Mouse (Mus musculus) intestine, postnatal 0 days (tissue): ENCODE results near the gene Unc119. TPM values are rescaled to one million over a fixed set of nuclear protein-coding genes. Genes with fewer than 3 reads are reported as not detected.

Source experiments
- ATAC-seq: fragments of 200-750 bp; cut with Nextera tagmentation; 2 replicates; pipeline ENCODE4 v1.8.0; 2017; ENCODE audit warnings: mild to moderate bottlenecking, moderate TSS enrichment, moderate library complexity
- H3K27ac ChIP-seq: fragments of 300-500 bp; sonication (generic); 2 replicates; pipeline ENCODE4 v1.5.1; 2014; ENCODE audit warnings: mild to moderate bottlenecking, low read depth, low read length, moderate library complexity
- H3K27me3 ChIP-seq: fragments of 300-500 bp; sonication (generic); replicated peaks from 2 replicates; pipeline ENCODE4 v1.6.1; 2014; ENCODE audit warnings: low read length, mixed read lengths; ENCODE audit not compliant: control insufficient read depth, insufficient read depth
- H3K36me3 ChIP-seq: fragments of 300-500 bp; sonication (generic); 2 replicates; pipeline ENCODE4 v1.6.1; 2014; ENCODE audit warnings: mild to moderate bottlenecking, moderate library complexity; ENCODE audit not compliant: control insufficient read depth, insufficient read depth
- H3K4me1 ChIP-seq: fragments of 300-500 bp; sonication (generic); replicated peaks from 2 replicates; pipeline ENCODE4 v1.6.1; 2014; ENCODE audit warnings: antibody characterized with exemption, low read length, mixed read lengths; ENCODE audit not compliant: control insufficient read depth, insufficient read depth
- H3K4me2 ChIP-seq: fragments of 300-500 bp; sonication (generic); replicated peaks from 2 replicates; pipeline ENCODE4 v1.6.1; 2014; ENCODE audit warnings: low read depth, mild to moderate bottlenecking, moderate library complexity
- H3K4me3 ChIP-seq: fragments of 300-500 bp; sonication (generic); 2 replicates; pipeline ENCODE4 v1.5.1; 2014; ENCODE audit warnings: low read depth, low read length
- H3K9ac ChIP-seq: fragments of 300-500 bp; sonication (generic); 2 replicates; pipeline ENCODE4 v1.6.1; 2014; ENCODE audit warnings: mild to moderate bottlenecking, low read depth, low read length
- H3K9me3 ChIP-seq: fragments of 300-500 bp; sonication (generic); 2 replicates; pipeline ENCODE4 v1.6.1; 2016; ENCODE audit warnings: mixed run types; ENCODE audit not compliant: control insufficient read depth
- CTCF ChIP-seq: sonication (generic); IDR thresholded peaks from 2 replicates; pipeline ENCODE4 v1.5.1; 2016; ENCODE audit warnings: low read depth, mild to moderate bottlenecking, control low read depth, antibody characterized with exemption, moderate library complexity
- WGBS: fragments of 180-500 bp; shearing (Covaris S2); extraction: QIAGEN DNeasy Blood & Tissue Kit; methylation state at CpG from one replicate; pipeline ENCODE4 v1.1.7; 2014; 5-methylcytosine and 5-hydroxymethylcytosine counted together
- polyA plus RNA-seq: library from polyadenylated mRNA; unstranded; fragments of >200 nt; fragmentation: Nextera tagmentation; extraction: Ambion mirVana; gene quantifications from 2 replicates; pipeline ENCODE4 v1.2.1, GENCODE M21; 2015

Gene Unc119
- polyA plus RNA-seq, 1 experiment from 2014 or later = 28.4 TPM

DNA sequence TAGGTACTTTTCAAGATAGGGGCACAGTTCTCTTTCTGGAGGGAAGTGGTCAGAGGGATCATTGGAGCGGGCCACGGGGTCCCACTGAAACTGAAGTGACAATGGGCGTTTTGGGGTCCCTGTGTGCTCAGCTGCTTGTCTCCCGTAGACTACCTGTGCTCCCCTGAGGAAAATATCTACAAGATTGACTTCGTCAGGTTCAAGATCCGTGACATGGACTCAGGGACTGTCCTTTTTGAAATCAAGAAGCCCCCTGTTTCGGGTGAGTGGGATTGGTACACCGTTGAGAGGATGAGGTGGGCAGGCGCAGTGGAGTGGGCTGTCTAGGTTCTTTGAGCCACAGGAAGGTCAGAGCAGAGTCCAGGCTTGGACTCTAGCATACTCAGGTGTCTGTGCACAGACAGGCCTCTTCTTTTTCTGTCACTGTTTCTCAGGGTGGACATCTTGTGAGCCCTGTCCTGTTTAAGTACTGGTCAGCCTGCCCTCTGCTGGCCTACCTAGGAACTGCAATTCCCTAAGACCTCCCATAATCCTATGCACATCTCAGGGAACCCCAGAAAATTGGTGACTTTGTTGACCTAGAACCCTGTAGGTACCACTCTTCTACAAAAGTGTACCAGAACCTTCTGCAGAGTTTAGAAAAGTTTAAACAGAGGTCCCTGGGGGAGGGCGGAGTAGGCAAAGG is 3.9 kb downstream of the Unc119 start:
- ATAC-seq = peak; percentile 21; the same call in 1 of the 2 replicates
- WGBS = 96% methylated on average over 10 of the region's 10 CpGs
- H3K9ac ChIP-seq = no peak overlapping the region
- 0 out of 2 replicates have a peak, but pooled peaks cover 9% of the 10 kb centered on the region for H3K36me3 ChIP-seq
- H3K27me3 ChIP-seq = no peaks in the 10 kb centered on the region
- no peak overlapping the region for H3K4me3 ChIP-seq
- H3K4me2 ChIP-seq = no peak overlapping the region
- no peaks in the 10 kb centered on the region for H3K9me3 ChIP-seq
- TF ChIP-seq CTCF = peak; percentile 87
- no peak overlapping the region for H3K27ac ChIP-seq
- H3K4me1 ChIP-seq = peaks cover 12% of the 10 kb centered on the region; the same call in 1 of the 2 replicates

GRCm38 (mm10) chr11:78347908-78348307 is 4.6 kb downstream of the Unc119 start:
- no peak for ATAC-seq
- TF ChIP-seq CTCF = no peak
- WGBS = 75% methylated on average over 9 of the region's 9 CpGs

DNA sequence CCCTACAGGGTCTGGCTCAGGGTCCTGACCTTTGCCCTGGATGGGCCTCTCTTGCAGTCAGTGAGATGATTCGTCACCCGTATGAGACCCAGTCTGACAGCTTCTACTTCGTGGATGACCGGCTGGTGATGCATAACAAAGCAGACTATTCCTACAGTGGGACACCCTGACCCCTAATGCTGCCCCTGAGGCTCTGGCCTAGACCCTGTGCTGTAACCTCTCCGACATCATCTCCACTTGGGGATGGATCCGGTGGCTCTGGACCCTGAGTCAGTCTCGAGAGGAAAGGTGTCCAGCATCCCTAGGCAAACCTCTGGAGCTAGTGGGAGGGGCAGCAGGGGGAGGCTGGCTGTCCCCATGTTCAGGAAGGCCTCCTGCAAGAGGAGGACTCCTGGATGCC is 5.2 kb downstream of the Unc119 start:
- Histone ChIP-seq H3K4me1 (peaks cover 12% of the 10 kb centered on the region; the same call in 1 of the 2 replicates), H3K4me2 (no peak overlapping the region), H3K36me3 (0 out of 2 replicates have a peak, but pooled peaks cover 9% of the 10 kb centered on the region), H3K9me3 (no peaks in the 10 kb centered on the region), H3K9ac (no peak overlapping the region), H3K4me3 (no peak overlapping the region), H3K27ac (no peak overlapping the region), H3K27me3 (no peaks in the 10 kb centered on the region)
- TF ChIP-seq CTCF = no peak
- WGBS = 50% methylated on average over 7 of the region's 7 CpGs
- no peak for ATAC-seq

More at GRCm38 (mm10) chr11:78347908-78348307, 4.6 kb downstream of the Unc119 start:
- 0 out of 2 replicates have a peak, but pooled peaks cover 9% of the 10 kb centered on the region for H3K36me3 ChIP-seq
- H3K4me2 ChIP-seq = no peak overlapping the region
- H3K9ac ChIP-seq = no peak overlapping the region
- peaks cover 12% of the 10 kb centered on the region; the same call in 1 of the 2 replicates for H3K4me1 ChIP-seq
- H3K4me3 ChIP-seq = no peak overlapping the region
- H3K27me3 ChIP-seq = no peaks in the 10 kb centered on the region
- no peak overlapping the region for H3K27ac ChIP-seq
- no peaks in the 10 kb centered on the region for H3K9me3 ChIP-seq

- Histone ChIP-seq H3K36me3 (0 out of 2 replicates have a peak, but pooled peaks cover 9% of the 10 kb centered on the region), H3K9ac (no peak overlapping the region), H3K4me2 (no peak overlapping the region), H3K9me3 (no peaks in the 10 kb centered on the region), H3K4me3 (no peak overlapping the region), H3K27ac (peak overlapping the region; percentile 66; the same call in 1 of the 2 replicates), H3K27me3 (no peaks in the 10 kb centered on the region), H3K4me1 (0 out of 2 replicates have a peak, but pooled peaks cover 7% of the 10 kb centered on the region)
- 47% methylated on average over 4 of the region's 4 CpGs for WGBS
- peak; percentile 63 for ATAC-seq
- no peak for TF ChIP-seq CTCF
These were observed 6.4 kb downstream of the Unc119 start for GRCm38 (mm10) chr11:78349441-78350358.

DNA sequence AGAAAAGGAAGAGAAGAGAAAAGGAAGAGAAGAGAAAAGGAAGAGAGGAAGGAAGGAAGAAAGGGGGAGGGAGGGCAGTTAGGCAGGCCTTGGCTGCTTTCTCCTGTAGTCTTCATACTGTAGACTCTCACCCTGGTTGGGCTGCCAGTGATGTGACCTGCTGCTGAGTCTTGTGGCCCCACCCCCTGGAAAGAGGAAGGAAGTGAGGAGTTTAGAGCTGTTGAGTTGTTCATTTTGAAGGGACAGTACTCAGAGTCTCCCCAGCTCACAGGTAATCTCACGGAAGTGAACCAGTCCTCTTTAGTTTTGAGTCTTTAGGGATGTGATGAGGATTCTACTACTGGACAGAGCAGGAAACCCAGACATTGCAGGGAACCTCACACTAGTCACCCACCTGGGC is 9.8 kb downstream of the Unc119 start:
- no peak for ATAC-seq
- Histone ChIP-seq H3K4me3 (no peak overlapping the region), H3K4me1 (no peaks in the 10 kb centered on the region), H3K4me2 (no peak overlapping the region), H3K27me3 (no peaks in the 10 kb centered on the region), H3K9me3 (no peaks in the 10 kb centered on the region), H3K27ac (no peak overlapping the region), H3K9ac (no peak overlapping the region), H3K36me3 (0 out of 2 replicates have a peak, but pooled peaks cover 9% of the 10 kb centered on the region)
- 87% methylated on average over 1 of the region's 1 CpGs for WGBS
- no peak for TF ChIP-seq CTCF

DNA sequence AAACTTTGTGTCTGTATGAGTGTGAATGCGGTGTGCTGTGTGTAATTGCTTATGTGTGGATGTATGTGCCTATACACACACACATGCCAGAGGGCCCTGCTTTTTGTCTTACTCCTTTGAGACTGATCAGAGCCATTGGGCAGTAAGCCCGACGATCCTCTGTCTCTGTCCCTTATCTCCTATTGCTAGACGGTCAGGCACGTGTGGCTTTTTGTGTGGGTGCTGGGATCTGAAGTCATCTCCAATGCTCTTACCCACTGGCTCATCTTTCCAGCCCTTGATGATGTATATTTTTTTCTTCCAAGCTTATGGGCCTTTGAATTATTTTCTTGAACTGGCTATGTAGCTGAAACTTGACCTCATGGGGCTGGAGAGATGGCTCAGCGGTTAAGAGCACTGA is 11.6 kb downstream of the Unc119 start:
- 82% methylated on average over 6 of the region's 6 CpGs for WGBS
- Histone ChIP-seq H3K4me1 (no peaks in the 10 kb centered on the region), H3K9me3 (no peaks in the 10 kb centered on the region), H3K27ac (no peak overlapping the region), H3K4me2 (no peak overlapping the region), H3K36me3 (no peaks in the 10 kb centered on the region), H3K9ac (no peak overlapping the region), H3K27me3 (no peaks in the 10 kb centered on the region), H3K4me3 (no peak overlapping the region)
- ATAC-seq = no peak
- no peak for TF ChIP-seq CTCF
